Mouse (Mus musculus) C2C12 (cell line): ENCODE measurements around the gene Rhbdd3. TPM values are rescaled to one million over a fixed set of nuclear protein-coding genes. Genes with fewer than 3 reads are reported as not detected.

ENCODE experiments used
- H3K27me3 ChIP-seq: one replicate; pipeline ENCODE4 v1.6.1; 2011; ENCODE audit not compliant: control insufficient read depth, insufficient read depth, insufficient read length
- H3K36me3 ChIP-seq: one replicate; pipeline ENCODE4 v1.6.1; 2011; ENCODE audit not compliant: control insufficient read depth, insufficient read depth
- H3K4me3 ChIP-seq: one replicate; pipeline ENCODE4 v1.5.1; 2011; ENCODE audit warnings: mild to moderate bottlenecking, control low read depth; ENCODE audit not compliant: poor library complexity, insufficient read depth, severe bottlenecking
- H3K79me2 ChIP-seq: one replicate; pipeline ENCODE4 v1.6.1; 2011; ENCODE audit not compliant: control insufficient read depth, insufficient read depth
- H3K79me3 ChIP-seq: one replicate; pipeline ENCODE4 v1.6.1; 2011; ENCODE audit warnings: low read depth, control low read depth
- H3ac ChIP-seq: one replicate; pipeline ENCODE3; 2011; ENCODE audit warnings: low read depth; ENCODE audit not compliant: control insufficient read depth, insufficient read length
- CEBPB ChIP-seq: IDR thresholded peaks from one replicate; pipeline ENCODE4 v1.6.1; 2011; ENCODE audit warnings: low read depth, mild to moderate bottlenecking, control low read depth, moderate library complexity
- CTCF ChIP-seq: IDR thresholded peaks from one replicate; pipeline ENCODE4 v1.5.1; 2011; ENCODE audit not compliant: control insufficient read depth, insufficient read depth, insufficient read length
- FOSL1 ChIP-seq: IDR thresholded peaks from one replicate; pipeline ENCODE4 v1.8.0; 2011; ENCODE audit warnings: mild to moderate bottlenecking, low read length; ENCODE audit not compliant: poor library complexity, insufficient read depth, severe bottlenecking
- MAX ChIP-seq: IDR thresholded peaks from one replicate; pipeline ENCODE4 v1.6.1; 2011; ENCODE audit warnings: mild to moderate bottlenecking, control low read depth
- MYOD1 ChIP-seq: IDR thresholded peaks from one replicate; pipeline ENCODE4 v1.6.1; 2011; ENCODE audit warnings: low read depth; ENCODE audit not compliant: control insufficient read depth, insufficient read length
- MYOG ChIP-seq: IDR thresholded peaks from one replicate; pipeline ENCODE4 v1.6.1; 2011; ENCODE audit not compliant: control insufficient read depth, insufficient read length; ENCODE audit errors: extremely low read depth
- USF1 ChIP-seq: IDR thresholded peaks from one replicate; pipeline ENCODE4 v1.6.1; 2011; ENCODE audit warnings: low read depth, mild to moderate bottlenecking, control low read depth, moderate library complexity
- polyA plus RNA-seq: library from polyadenylated mRNA; unstranded; fragments of >200 nt; fragmentation: generic; extraction: Trizol; gene quantifications from one replicate; pipeline ENCODE4 v1.2.1, GENCODE M21; 2012; ENCODE audit warnings: missing spikeins

The Rhbdd3 gene
- polyA plus RNA-seq, 1 experiment = 12.0 TPM

- TF ChIP-seq CEBPB (no peak), CTCF (no peak), MYOD1 (no peak), USF1 (no peak), MAX (no peak), MYOG (no peak), FOSL1 (no peak)
- Histone ChIP-seq H3K36me3 (peaks cover 33% of the 10 kb centered on the region), H3K79me3 (peaks cover 16% of the 10 kb centered on the region), H3ac (peak overlapping the region; percentile 98), H3K79me2 (peaks cover 31% of the 10 kb centered on the region), H3K27me3 (no peaks in the 10 kb centered on the region), H3K4me3 (peak overlapping the region; percentile 65)
Observed at GRCm38 (mm10) chr11:5064282-5065055, 34.3 kb upstream of the Rhbdd3 start.

GRCm38 (mm10) chr11:5065056-5065821, 33.5 kb upstream of the Rhbdd3 start, which contains the start of gene Gas2l1:
TSS of gene Gas2l1 (minus strand) at chr11:5065327.
- peak within 1 kb of the TSS; percentile 98 for H3ac ChIP-seq
- no peaks in the 10 kb centered on the region for H3K27me3 ChIP-seq
- H3K36me3 ChIP-seq = peaks cover 35% of the 10 kb centered on the region
- peak within 1 kb of the TSS; percentile 65 for H3K4me3 ChIP-seq
- TF ChIP-seq MYOG = no peak
- peak; percentile 58 for TF ChIP-seq CTCF
- peaks cover 16% of the 10 kb centered on the region for H3K79me3 ChIP-seq
- peaks cover 31% of the 10 kb centered on the region for H3K79me2 ChIP-seq

GRCm38 (mm10) chr11:5067063-5067462, 31.7 kb upstream of the Rhbdd3 start:
- Histone ChIP-seq H3K79me3 (peaks cover 16% of the 10 kb centered on the region), H3K27me3 (no peaks in the 10 kb centered on the region), H3K4me3 (no peak overlapping the region), H3ac (no peak overlapping the region), H3K36me3 (peaks cover 44% of the 10 kb centered on the region), H3K79me2 (peaks cover 30% of the 10 kb centered on the region)
- TF ChIP-seq MYOD1 = no peak
- TF ChIP-seq MYOG = no peak
- no peak for TF ChIP-seq CEBPB
- no peak for TF ChIP-seq USF1
- no peak for TF ChIP-seq MAX
- TF ChIP-seq FOSL1 = no peak
- no peak for TF ChIP-seq CTCF

GRCm38 (mm10) chr11:5068126-5068971, 30.4 kb upstream of the Rhbdd3 start:
- peaks cover 10% of the 10 kb centered on the region for H3K79me3 ChIP-seq
- H3K4me3 ChIP-seq = no peak overlapping the region
- H3K27me3 ChIP-seq = no peaks in the 10 kb centered on the region
- no peak overlapping the region for H3ac ChIP-seq
- H3K79me2 ChIP-seq = peaks cover 30% of the 10 kb centered on the region
- TF ChIP-seq FOSL1 (no peak), CTCF (no peak), MYOD1 (no peak), MYOG (no peak), MAX (no peak)
- peaks cover 54% of the 10 kb centered on the region for H3K36me3 ChIP-seq

- no peaks in the 10 kb centered on the region for H3K27me3 ChIP-seq
- no peak overlapping the region for H3K4me3 ChIP-seq
- TF ChIP-seq MAX = no peak
- TF ChIP-seq USF1 = no peak
- TF ChIP-seq MYOD1 = no peak
- TF ChIP-seq FOSL1 = no peak
- TF ChIP-seq CEBPB = no peak
- no peak for TF ChIP-seq MYOG
- no peak for TF ChIP-seq CTCF
- peaks cover 68% of the 10 kb centered on the region for H3K79me2 ChIP-seq
- no peak overlapping the region for H3ac ChIP-seq
- peaks cover 35% of the 10 kb centered on the region for H3K79me3 ChIP-seq
- H3K36me3 ChIP-seq = peaks cover 87% of the 10 kb centered on the region
Observed at GRCm38 (mm10) chr11:5074882-5075281, 23.8 kb upstream of the Rhbdd3 start.
